Mouse (Mus musculus): ENCODE results near the gene Thap8. TPM values are rescaled to one million over a fixed set of nuclear protein-coding genes. Genes with fewer than 3 reads are reported as not detected.

The Thap8 gene
- polyA plus RNA-seq, 1 experiment from 2014 or later = 0.72 TPM

- Histone ChIP-seq H3K9ac (ENCODE audit: low read length) (no peak overlapping the region), H3K27me3 (ENCODE audit: control insufficient read depth, insufficient read depth, low read length) (no peaks in the 10 kb centered on the region), H3K9me3 (ENCODE audit: control insufficient read depth, low read length) (no peaks in the 10 kb centered on the region), H3K36me3 (ENCODE audit: control insufficient read depth, insufficient read depth, low read length) (0 out of 2 replicates have a peak, but pooled peaks cover 8% of the 10 kb centered on the region), H3K4me2 (ENCODE audit: low read length) (no peak overlapping the region), H3K27ac (replicated peaks in 1 of 2; ENCODE audit: control insufficient read depth in 1 of 2, insufficient read depth in 1 of 2, low read depth in 2 of 2, low read length in 2 of 2) (no peak overlapping the region), H3K4me3 (ENCODE audit: control insufficient read depth in 1 of 2, insufficient read depth in 1 of 2, low read depth in 1 of 2, low read length in 2 of 2) (no peak overlapping the region), H3K4me1 (ENCODE audit: control insufficient read depth in 2 of 2, insufficient read depth in 2 of 2, low read length in 2 of 2) (peaks cover 6 to 7% of the 10 kb centered on the region in 2 experiments; a peak in 3 of 4 replicates)
- ATAC-seq (ENCODE audit: insufficient number of reproducible peaks, insufficient read depth, low FRiP score, low read depth) = no peak
- 85% methylated on average over 5 of the region's 5 CpGs for WGBS
Observed at GRCm38 (mm10) chr7:30294296-30294695, 14.4 kb downstream of the Thap8 start.

DNA sequence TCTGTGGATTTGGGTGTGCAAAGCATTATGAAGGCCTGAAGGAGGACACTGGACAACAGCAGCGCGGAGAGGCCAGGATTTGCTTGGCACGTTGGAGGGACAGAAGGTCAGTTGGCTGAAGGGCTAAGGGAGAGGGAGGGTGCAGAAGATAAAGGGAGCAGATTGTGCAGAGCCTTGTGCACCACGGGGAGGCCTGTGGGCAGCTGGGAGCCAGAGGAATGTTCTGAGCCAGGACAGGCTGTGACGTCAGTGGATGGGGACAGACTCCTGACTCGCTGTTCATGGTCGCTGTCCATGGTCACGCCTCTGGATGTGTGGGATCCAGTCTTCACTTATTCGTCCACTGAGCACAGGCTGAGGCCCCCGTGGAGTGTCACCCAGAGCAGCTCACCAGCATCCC lies 15.2 kb downstream of the Thap8 start:
- peak; percentile 40; the same call in 1 of the 2 replicates for ATAC-seq (ENCODE audit: insufficient number of reproducible peaks, insufficient read depth, low FRiP score, low read depth)
- Histone ChIP-seq H3K4me2 (ENCODE audit: low read length) (no peak overlapping the region), H3K9ac (ENCODE audit: low read length) (no peak overlapping the region)

GRCm38 (mm10) chr7:30296816-30297215 lies 16.9 kb downstream of the Thap8 start:
- ATAC-seq (ENCODE audit: insufficient number of reproducible peaks, insufficient read depth, low FRiP score, low read depth) = no peak
- H3K27ac ChIP-seq (replicated peaks in 1 of 2; ENCODE audit: control insufficient read depth in 1 of 2, insufficient read depth in 1 of 2, low read depth in 2 of 2, low read length in 2 of 2) = no peak overlapping the region
- H3K36me3 ChIP-seq (ENCODE audit: control insufficient read depth, insufficient read depth, low read length) = 0 out of 2 replicates have a peak, but pooled peaks cover 8% of the 10 kb centered on the region
- H3K4me1 ChIP-seq (ENCODE audit: control insufficient read depth in 2 of 2, insufficient read depth in 2 of 2, low read length in 2 of 2) = peaks cover 0 to 2% of the 10 kb centered on the region in 2 experiments; a peak in 1 of 4 replicates
- no peak overlapping the region for H3K4me3 ChIP-seq (ENCODE audit: control insufficient read depth in 1 of 2, insufficient read depth in 1 of 2, low read depth in 1 of 2, low read length in 2 of 2)
- no peaks in the 10 kb centered on the region for H3K27me3 ChIP-seq (ENCODE audit: control insufficient read depth, insufficient read depth, low read length)
- no peak overlapping the region for H3K4me2 ChIP-seq (ENCODE audit: low read length)
- WGBS = 89% methylated on average over 15 of the region's 15 CpGs
- H3K9ac ChIP-seq (ENCODE audit: low read length) = no peak overlapping the region
- H3K9me3 ChIP-seq (ENCODE audit: control insufficient read depth, low read length) = no peaks in the 10 kb centered on the region

More for the DNA sequence above, 15.2 kb downstream of the Thap8 start:
- Histone ChIP-seq H3K4me3 (ENCODE audit: control insufficient read depth in 1 of 2, insufficient read depth in 1 of 2, low read depth in 1 of 2, low read length in 2 of 2) (no peak overlapping the region), H3K9me3 (ENCODE audit: control insufficient read depth, low read length) (no peaks in the 10 kb centered on the region), H3K27me3 (ENCODE audit: control insufficient read depth, insufficient read depth, low read length) (no peaks in the 10 kb centered on the region), H3K36me3 (ENCODE audit: control insufficient read depth, insufficient read depth, low read length) (0 out of 2 replicates have a peak, but pooled peaks cover 8% of the 10 kb centered on the region), H3K4me1 (ENCODE audit: control insufficient read depth in 2 of 2, insufficient read depth in 2 of 2, low read length in 2 of 2) (peaks cover 6 to 7% of the 10 kb centered on the region in 2 experiments; a peak in 3 of 4 replicates), H3K27ac (replicated peaks in 1 of 2; ENCODE audit: control insufficient read depth in 1 of 2, insufficient read depth in 1 of 2, low read depth in 2 of 2, low read length in 2 of 2) (no peak overlapping the region)
- 36% methylated on average over 10 of the region's 10 CpGs for WGBS

GRCm38 (mm10) chr7:30297266-30297665 lies 17.4 kb downstream of the Thap8 start:
- no peak overlapping the region for H3K4me3 ChIP-seq (ENCODE audit: control insufficient read depth in 1 of 2, insufficient read depth in 1 of 2, low read depth in 1 of 2, low read length in 2 of 2)
- no peak overlapping the region for H3K4me2 ChIP-seq (ENCODE audit: low read length)
- ATAC-seq (ENCODE audit: insufficient number of reproducible peaks, insufficient read depth, low FRiP score, low read depth) = no peak
- H3K27me3 ChIP-seq (ENCODE audit: control insufficient read depth, insufficient read depth, low read length) = no peaks in the 10 kb centered on the region
- no peak overlapping the region for H3K27ac ChIP-seq (replicated peaks in 1 of 2; ENCODE audit: control insufficient read depth in 1 of 2, insufficient read depth in 1 of 2, low read depth in 2 of 2, low read length in 2 of 2)
- peaks cover 0 to 2% of the 10 kb centered on the region in 2 experiments; a peak in 1 of 4 replicates for H3K4me1 ChIP-seq (ENCODE audit: control insufficient read depth in 2 of 2, insufficient read depth in 2 of 2, low read length in 2 of 2)
- H3K9ac ChIP-seq (ENCODE audit: low read length) = no peak overlapping the region
- 0 out of 2 replicates have a peak, but pooled peaks cover 8% of the 10 kb centered on the region for H3K36me3 ChIP-seq (ENCODE audit: control insufficient read depth, insufficient read depth, low read length)
- WGBS = 72% methylated on average over 16 of the region's 16 CpGs
- no peaks in the 10 kb centered on the region for H3K9me3 ChIP-seq (ENCODE audit: control insufficient read depth, low read length)

DNA sequence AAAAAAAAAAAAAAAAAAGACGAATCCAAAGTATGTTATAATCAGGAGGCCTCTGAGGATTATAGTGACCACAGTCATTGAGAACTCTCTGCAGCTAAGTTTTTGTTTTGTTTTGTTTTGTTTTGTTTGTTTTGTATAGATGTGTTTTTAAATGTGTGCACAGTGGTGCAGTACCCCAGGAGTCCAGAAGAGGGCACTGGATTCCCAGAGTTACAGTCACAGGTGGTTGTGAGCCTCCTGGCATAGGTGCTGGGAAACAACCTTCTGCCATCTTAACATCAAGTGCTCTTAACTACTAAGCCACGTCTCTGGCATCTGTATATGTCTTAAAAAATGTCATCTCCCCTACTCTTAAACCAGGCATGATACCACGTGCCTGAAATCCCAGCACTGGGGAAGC lies 21.0 kb downstream of the Thap8 start:
- ATAC-seq (ENCODE audit: insufficient number of reproducible peaks, insufficient read depth, low FRiP score, low read depth) = no peak
- H3K9me3 ChIP-seq (ENCODE audit: control insufficient read depth, low read length) = no peaks in the 10 kb centered on the region
- no peak overlapping the region for H3K27ac ChIP-seq (replicated peaks in 1 of 2; ENCODE audit: control insufficient read depth in 1 of 2, insufficient read depth in 1 of 2, low read depth in 2 of 2, low read length in 2 of 2)
- H3K9ac ChIP-seq (ENCODE audit: low read length) = no peak overlapping the region
- H3K4me1 ChIP-seq (ENCODE audit: control insufficient read depth in 2 of 2, insufficient read depth in 2 of 2, low read length in 2 of 2) = no peaks in the 10 kb centered on the region; a peak in 1 of 4 replicates
- 39% methylated on average over 3 of the region's 3 CpGs for WGBS
- peaks cover 16% of the 10 kb centered on the region; the same call in 1 of the 2 replicates for H3K36me3 ChIP-seq (ENCODE audit: control insufficient read depth, insufficient read depth, low read length)
- H3K27me3 ChIP-seq (ENCODE audit: control insufficient read depth, insufficient read depth, low read length) = no peaks in the 10 kb centered on the region
- no peak overlapping the region for H3K4me2 ChIP-seq (ENCODE audit: low read length)
- H3K4me3 ChIP-seq (ENCODE audit: control insufficient read depth in 1 of 2, insufficient read depth in 1 of 2, low read depth in 1 of 2, low read length in 2 of 2) = no peak overlapping the region

DNA sequence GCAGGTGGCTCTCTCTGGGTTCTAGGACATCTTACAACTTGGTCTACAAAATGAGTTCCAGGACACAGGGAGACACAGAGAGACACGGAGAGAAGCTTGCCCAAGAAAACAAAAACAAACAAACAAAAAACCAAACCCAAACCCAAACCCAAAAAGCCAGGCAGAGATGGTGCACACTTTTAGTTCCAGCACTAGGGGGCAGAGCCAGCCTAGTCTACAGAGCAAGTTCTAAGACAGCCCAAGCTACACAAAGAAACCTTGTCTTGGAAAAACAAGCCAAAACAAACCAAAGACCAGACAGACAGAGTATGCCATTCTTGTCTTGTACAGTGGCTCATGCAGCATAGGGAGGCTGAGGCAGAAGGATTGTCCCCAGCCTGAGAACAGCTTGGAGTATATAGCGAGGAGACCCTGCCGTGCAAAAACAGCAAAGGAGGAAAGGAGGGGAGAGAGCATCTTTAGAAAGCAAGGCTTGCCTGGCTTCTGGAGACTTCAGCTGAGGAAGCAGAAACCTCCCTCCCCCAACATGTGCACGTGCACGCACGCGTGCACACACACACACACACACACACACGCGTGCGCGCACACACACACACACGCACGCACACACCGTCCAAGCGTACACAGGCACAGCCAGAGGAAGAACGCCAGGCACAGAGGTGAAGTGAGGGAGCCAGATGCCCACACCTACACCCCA lies 26.3 kb downstream of the Thap8 start:
- Histone ChIP-seq H3K9me3 (ENCODE audit: control insufficient read depth, low read length) (no peaks in the 10 kb centered on the region), H3K4me2 (ENCODE audit: low read length) (no peak overlapping the region), H3K27me3 (ENCODE audit: control insufficient read depth, insufficient read depth, low read length) (no peaks in the 10 kb centered on the region), H3K36me3 (ENCODE audit: control insufficient read depth, insufficient read depth, low read length) (peaks cover 11% of the 10 kb centered on the region), H3K4me3 (ENCODE audit: control insufficient read depth in 1 of 2, insufficient read depth in 1 of 2, low read depth in 1 of 2, low read length in 2 of 2) (no peak overlapping the region), H3K9ac (ENCODE audit: low read length) (no peak overlapping the region), H3K27ac (replicated peaks in 1 of 2; ENCODE audit: control insufficient read depth in 1 of 2, insufficient read depth in 1 of 2, low read depth in 2 of 2, low read length in 2 of 2) (no peak overlapping the region), H3K4me1 (ENCODE audit: control insufficient read depth in 2 of 2, insufficient read depth in 2 of 2, low read length in 2 of 2) (peaks cover 9 to 16% of the 10 kb centered on the region in 2 experiments)
- 87% methylated on average over 16 of the region's 16 CpGs for WGBS
- ATAC-seq (ENCODE audit: insufficient number of reproducible peaks, insufficient read depth, low FRiP score, low read depth) = no peak

DNA sequence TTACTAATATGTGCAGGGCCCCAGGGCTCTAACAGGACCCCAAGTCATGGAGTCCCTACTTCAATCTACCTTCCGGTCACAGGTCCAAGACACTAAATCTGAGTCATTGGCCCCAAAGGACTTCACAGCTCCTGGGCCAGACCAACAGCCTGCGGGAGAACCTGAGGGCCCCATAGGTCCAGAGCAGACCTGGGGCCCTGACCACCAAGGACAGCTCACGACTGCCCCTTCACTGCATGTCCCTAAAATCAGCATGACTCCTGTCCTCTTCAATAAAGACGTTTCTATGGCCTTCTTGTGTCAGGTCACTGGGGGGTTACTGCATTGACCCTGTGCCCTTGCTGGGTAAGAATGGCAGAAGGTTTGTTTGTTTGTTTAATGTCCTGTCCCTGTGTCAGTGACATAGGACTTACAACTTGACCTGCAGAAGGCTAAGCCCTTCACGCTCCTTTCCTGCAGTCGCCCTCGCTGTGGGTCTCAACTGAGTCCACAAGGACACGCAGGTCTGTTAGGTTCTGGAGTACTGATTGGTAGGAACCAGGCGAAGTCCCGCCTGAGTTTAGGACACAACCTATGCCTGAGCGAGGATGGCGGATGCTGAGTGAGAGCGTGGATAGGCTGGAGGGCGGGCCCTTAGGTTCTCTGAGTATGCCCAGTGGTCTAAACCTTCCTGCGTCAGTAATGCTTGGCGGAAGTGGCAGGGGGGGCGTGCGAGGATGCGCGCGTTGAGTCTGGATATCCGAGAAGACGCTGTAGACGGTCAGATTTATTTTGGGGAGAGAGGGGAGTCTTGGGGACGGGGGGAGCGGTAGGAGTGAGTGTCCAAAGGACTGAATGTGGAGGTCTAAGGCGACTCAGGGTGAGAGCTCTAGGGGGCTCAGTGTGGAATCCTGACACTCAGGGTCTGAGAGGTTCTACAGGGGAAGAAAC lies 28.4 kb downstream of the Thap8 start, which contains the start of gene Alkbh6:
Alkbh6 (plus strand) TSS at position 642 of the 930 bp plus-strand sequence.
- WGBS = 4% methylated on average over 27 of the region's 27 CpGs

More for the DNA sequence above, 28.4 kb downstream of the Thap8 start, which contains the start of gene Alkbh6:
- Histone ChIP-seq H3K9ac (ENCODE audit: low read length) (peak within 1 kb of the TSS; percentile 85), H3K36me3 (ENCODE audit: control insufficient read depth, insufficient read depth, low read length) (peaks cover 14% of the 10 kb centered on the region), H3K9me3 (ENCODE audit: control insufficient read depth, low read length) (no peaks in the 10 kb centered on the region), H3K4me1 (ENCODE audit: control insufficient read depth in 2 of 2, insufficient read depth in 2 of 2, low read length in 2 of 2) (peaks cover 9 to 16% of the 10 kb centered on the region in 2 experiments), H3K27me3 (ENCODE audit: control insufficient read depth, insufficient read depth, low read length) (no peaks in the 10 kb centered on the region), H3K27ac (replicated peaks in 1 of 2; ENCODE audit: control insufficient read depth in 1 of 2, insufficient read depth in 1 of 2, low read depth in 2 of 2, low read length in 2 of 2) (peak within 1 kb of the TSS; percentile 90 to 94), H3K4me2 (ENCODE audit: low read length) (peak within 1 kb of the TSS; percentile 91), H3K4me3 (ENCODE audit: control insufficient read depth in 1 of 2, insufficient read depth in 1 of 2, low read depth in 1 of 2, low read length in 2 of 2) (peak within 1 kb of the TSS; percentile 70 to 76)
- peak; percentile 99 for ATAC-seq (ENCODE audit: insufficient number of reproducible peaks, insufficient read depth, low FRiP score, low read depth)
